Mouse (Mus musculus): Measurements from ENCODE around the gene Tfdp2.

DNA sequence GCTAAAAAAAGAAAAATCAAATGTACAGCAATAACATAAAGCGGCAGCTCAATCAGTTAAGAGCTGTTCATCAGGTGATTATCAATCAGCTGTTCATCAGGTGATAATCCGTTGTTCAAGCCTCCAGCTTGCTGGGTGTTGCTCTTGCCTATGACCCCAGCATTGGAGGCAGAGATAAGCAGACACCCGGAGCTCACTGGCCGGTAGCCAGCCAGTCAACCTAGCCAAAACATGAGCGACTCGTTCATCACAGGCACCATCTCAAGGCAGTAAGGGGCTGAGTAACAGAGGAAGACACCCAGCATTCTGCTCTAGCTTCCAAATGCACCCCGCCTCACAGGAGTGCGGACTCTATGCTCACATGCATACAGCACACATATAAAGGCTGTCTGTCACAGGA lies 157.7 kb downstream of the Tfdp2 start:
- TF ChIP-seq POLR2A (IDR thresholded peaks at IDR 0.05; ENCODE audit: low read depth, low read length) = no peak
- TF ChIP-seq CTCF (IDR thresholded peaks at IDR 0.05; ENCODE audit: extremely low read depth, insufficient read depth, insufficient read length, insufficient replicate concordance) = no peak
